Mouse (Mus musculus): ENCODE data around the gene Prkca. TPM values are rescaled to one million over a fixed set of nuclear protein-coding genes. Genes with fewer than 3 reads are reported as not detected.

The Prkca gene
- polyA plus RNA-seq, 1 experiment from 2014 or later = 7.4 TPM

- no peak for ATAC-seq
- no peak overlapping the region for H3K4me2 ChIP-seq (ENCODE audit: low read length)
- H3K9ac ChIP-seq (ENCODE audit: low read depth, low read length) = no peak overlapping the region
- peaks cover 2% of the 10 kb centered on the region for H3K4me1 ChIP-seq (ENCODE audit: control insufficient read depth, insufficient read depth, low read depth, low read length)
- no peaks in the 10 kb centered on the region for H3K27me3 ChIP-seq (replicated peaks; ENCODE audit: control insufficient read depth, insufficient read depth, low read length)
- no peak overlapping the region for H3K27ac ChIP-seq (ENCODE audit: low read depth, low read length)
- 91% methylated on average over 1 of the region's 1 CpGs for WGBS
- no peak overlapping the region for H3K4me3 ChIP-seq (ENCODE audit: low read length)
- H3K9me3 ChIP-seq (ENCODE audit: control insufficient read depth, low read length) = peaks cover 3% of the 10 kb centered on the region; the same call in 1 of the 2 replicates
- peaks cover 12% of the 10 kb centered on the region for H3K36me3 ChIP-seq (ENCODE audit: control insufficient read depth, insufficient read depth, low read length)
Measured at GRCm38 (mm10) chr11:107947951-107948350, 395.8 kb downstream of the Prkca start.

DNA sequence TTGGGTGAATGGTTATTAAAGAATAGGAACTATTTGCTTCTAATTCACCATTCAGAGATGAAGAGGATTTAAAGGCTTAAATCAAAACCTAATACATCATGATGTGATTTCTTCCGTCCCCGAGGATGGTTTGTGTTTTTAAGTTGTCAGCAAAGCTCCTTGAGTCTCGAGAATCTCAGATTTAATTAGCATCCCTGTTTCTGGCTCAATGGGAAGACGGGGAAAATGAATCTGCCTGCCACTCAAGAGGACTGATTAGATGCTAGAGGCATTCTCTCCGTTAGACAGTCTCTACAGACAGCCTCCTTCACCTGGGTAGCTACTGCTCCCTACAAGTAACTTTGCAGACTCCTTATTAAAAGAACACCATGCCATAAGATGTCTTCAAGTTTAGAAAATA lies 396.9 kb downstream of the Prkca start:
- peaks cover 2% of the 10 kb centered on the region for H3K4me1 ChIP-seq (ENCODE audit: control insufficient read depth, insufficient read depth, low read depth, low read length)
- ATAC-seq = no peak
- H3K9me3 ChIP-seq (ENCODE audit: control insufficient read depth, low read length) = peaks cover 3% of the 10 kb centered on the region; the same call in 1 of the 2 replicates
- no peak overlapping the region for H3K4me2 ChIP-seq (ENCODE audit: low read length)
- H3K9ac ChIP-seq (ENCODE audit: low read depth, low read length) = no peak overlapping the region
- WGBS = 32% methylated on average over 5 of the region's 5 CpGs
- H3K27me3 ChIP-seq (replicated peaks; ENCODE audit: control insufficient read depth, insufficient read depth, low read length) = no peaks in the 10 kb centered on the region
- peaks cover 10% of the 10 kb centered on the region for H3K36me3 ChIP-seq (ENCODE audit: control insufficient read depth, insufficient read depth, low read length)
- no peak overlapping the region for H3K27ac ChIP-seq (ENCODE audit: low read depth, low read length)
- no peak overlapping the region for H3K4me3 ChIP-seq (ENCODE audit: low read length)

- Histone ChIP-seq H3K4me1 (ENCODE audit: control insufficient read depth, insufficient read depth, low read depth, low read length) (no peaks in the 10 kb centered on the region; the same call in 1 of the 2 replicates), H3K4me3 (ENCODE audit: low read length) (no peak overlapping the region), H3K9ac (ENCODE audit: low read depth, low read length) (no peak overlapping the region), H3K36me3 (ENCODE audit: control insufficient read depth, insufficient read depth, low read length) (peaks cover 3% of the 10 kb centered on the region; the same call in 1 of the 2 replicates), H3K9me3 (ENCODE audit: control insufficient read depth, low read length) (no peaks in the 10 kb centered on the region), H3K4me2 (ENCODE audit: low read length) (no peak overlapping the region), H3K27me3 (replicated peaks; ENCODE audit: control insufficient read depth, insufficient read depth, low read length) (no peaks in the 10 kb centered on the region), H3K27ac (ENCODE audit: low read depth, low read length) (no peak overlapping the region)
- no peak for ATAC-seq
- 92% methylated on average over 2 of the region's 2 CpGs for WGBS
Measured at GRCm38 (mm10) chr11:107936929-107937328, 406.8 kb downstream of the Prkca start.

DNA sequence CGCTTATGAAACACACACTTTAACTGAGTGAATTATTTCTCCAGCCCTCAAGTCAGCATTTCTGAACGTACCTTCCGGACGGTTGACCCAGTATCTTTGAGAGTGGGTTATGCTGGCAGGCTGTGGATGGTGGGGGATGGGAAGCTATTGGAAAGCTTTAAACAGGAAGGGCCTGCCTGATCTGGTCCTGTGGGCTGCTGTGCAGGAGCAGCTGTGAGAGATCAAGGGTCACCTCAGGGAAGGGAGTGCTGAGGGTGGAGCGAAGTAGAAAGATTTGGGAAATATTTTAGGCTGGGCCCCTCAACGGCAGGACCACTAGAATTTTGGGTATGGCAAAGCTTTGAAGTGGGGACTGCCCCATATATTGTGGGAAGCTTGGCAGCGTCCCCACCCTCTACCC lies 412.0 kb downstream of the Prkca start:
- ATAC-seq = no peak
- no peaks in the 10 kb centered on the region; the same call in 1 of the 2 replicates for H3K4me1 ChIP-seq (ENCODE audit: control insufficient read depth, insufficient read depth, low read depth, low read length)
- H3K9ac ChIP-seq (ENCODE audit: low read depth, low read length) = no peak overlapping the region
- no peak overlapping the region for H3K4me2 ChIP-seq (ENCODE audit: low read length)
- no peak overlapping the region for H3K27ac ChIP-seq (ENCODE audit: low read depth, low read length)
- no peaks in the 10 kb centered on the region for H3K27me3 ChIP-seq (replicated peaks; ENCODE audit: control insufficient read depth, insufficient read depth, low read length)
- no peaks in the 10 kb centered on the region for H3K9me3 ChIP-seq (ENCODE audit: control insufficient read depth, low read length)
- no peaks in the 10 kb centered on the region; the same call in 1 of the 2 replicates for H3K36me3 ChIP-seq (ENCODE audit: control insufficient read depth, insufficient read depth, low read length)
- H3K4me3 ChIP-seq (ENCODE audit: low read length) = no peak overlapping the region
- 77% methylated on average over 7 of the region's 7 CpGs for WGBS

- WGBS = 85% methylated on average over 11 of the region's 11 CpGs
- no peak overlapping the region for H3K9ac ChIP-seq (ENCODE audit: low read depth, low read length)
- H3K4me3 ChIP-seq (ENCODE audit: low read length) = no peak overlapping the region
- no peaks in the 10 kb centered on the region for H3K27me3 ChIP-seq (replicated peaks; ENCODE audit: control insufficient read depth, insufficient read depth, low read length)
- H3K4me1 ChIP-seq (ENCODE audit: control insufficient read depth, insufficient read depth, low read depth, low read length) = no peaks in the 10 kb centered on the region; the same call in 1 of the 2 replicates
- ATAC-seq = no peak
- no peaks in the 10 kb centered on the region for H3K9me3 ChIP-seq (ENCODE audit: control insufficient read depth, low read length)
- H3K4me2 ChIP-seq (ENCODE audit: low read length) = no peak overlapping the region
- no peak overlapping the region for H3K27ac ChIP-seq (ENCODE audit: low read depth, low read length)
- no peaks in the 10 kb centered on the region for H3K36me3 ChIP-seq (ENCODE audit: control insufficient read depth, insufficient read depth, low read length)
Measured at GRCm38 (mm10) chr11:107931288-107931687, 412.4 kb downstream of the Prkca start.

DNA sequence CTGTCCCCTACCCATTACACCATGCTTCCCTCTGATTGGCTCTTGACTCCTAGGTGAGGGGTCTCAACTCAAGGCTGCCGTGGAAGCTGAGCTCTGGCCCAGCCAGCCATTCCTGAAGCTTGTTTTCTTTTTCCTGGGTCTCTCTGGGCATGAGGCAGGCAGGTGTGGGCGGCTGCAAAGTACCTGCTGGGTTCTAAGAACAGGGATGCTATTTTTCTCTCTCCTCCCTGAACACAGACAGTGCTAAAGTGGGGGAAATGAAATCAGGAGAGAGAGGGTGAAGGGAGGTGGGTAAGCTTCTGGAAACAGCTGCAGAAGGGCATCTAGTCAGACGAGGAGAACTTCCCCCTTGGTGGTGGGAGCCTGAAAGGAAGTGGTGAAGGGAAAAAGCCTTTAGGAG lies 414.0 kb downstream of the Prkca start:
- Histone ChIP-seq H3K4me1 (ENCODE audit: control insufficient read depth, insufficient read depth, low read depth, low read length) (no peaks in the 10 kb centered on the region), H3K9ac (ENCODE audit: low read depth, low read length) (no peak overlapping the region), H3K4me3 (ENCODE audit: low read length) (no peak overlapping the region), H3K9me3 (ENCODE audit: control insufficient read depth, low read length) (no peaks in the 10 kb centered on the region), H3K27me3 (replicated peaks; ENCODE audit: control insufficient read depth, insufficient read depth, low read length) (no peaks in the 10 kb centered on the region), H3K27ac (ENCODE audit: low read depth, low read length) (no peak overlapping the region), H3K4me2 (ENCODE audit: low read length) (no peak overlapping the region), H3K36me3 (ENCODE audit: control insufficient read depth, insufficient read depth, low read length) (no peaks in the 10 kb centered on the region)
- no peak for ATAC-seq
- WGBS = 55% methylated on average over 3 of the region's 3 CpGs

GRCm38 (mm10) chr11:107919852-107920508 lies 423.7 kb downstream of the Prkca start:
- Histone ChIP-seq H3K9me3 (ENCODE audit: control insufficient read depth, low read length) (no peaks in the 10 kb centered on the region), H3K4me1 (ENCODE audit: control insufficient read depth, insufficient read depth, low read depth, low read length) (peaks cover 8% of the 10 kb centered on the region), H3K27me3 (replicated peaks; ENCODE audit: control insufficient read depth, insufficient read depth, low read length) (no peaks in the 10 kb centered on the region; the same call in 1 of the 2 replicates), H3K4me2 (ENCODE audit: low read length) (no peak overlapping the region), H3K36me3 (ENCODE audit: control insufficient read depth, insufficient read depth, low read length) (no peaks in the 10 kb centered on the region), H3K4me3 (ENCODE audit: low read length) (no peak overlapping the region), H3K27ac (ENCODE audit: low read depth, low read length) (no peak overlapping the region), H3K9ac (ENCODE audit: low read depth, low read length) (no peak overlapping the region)
- 40% methylated on average over 16 of the region's 16 CpGs for WGBS
- ATAC-seq = no peak

DNA sequence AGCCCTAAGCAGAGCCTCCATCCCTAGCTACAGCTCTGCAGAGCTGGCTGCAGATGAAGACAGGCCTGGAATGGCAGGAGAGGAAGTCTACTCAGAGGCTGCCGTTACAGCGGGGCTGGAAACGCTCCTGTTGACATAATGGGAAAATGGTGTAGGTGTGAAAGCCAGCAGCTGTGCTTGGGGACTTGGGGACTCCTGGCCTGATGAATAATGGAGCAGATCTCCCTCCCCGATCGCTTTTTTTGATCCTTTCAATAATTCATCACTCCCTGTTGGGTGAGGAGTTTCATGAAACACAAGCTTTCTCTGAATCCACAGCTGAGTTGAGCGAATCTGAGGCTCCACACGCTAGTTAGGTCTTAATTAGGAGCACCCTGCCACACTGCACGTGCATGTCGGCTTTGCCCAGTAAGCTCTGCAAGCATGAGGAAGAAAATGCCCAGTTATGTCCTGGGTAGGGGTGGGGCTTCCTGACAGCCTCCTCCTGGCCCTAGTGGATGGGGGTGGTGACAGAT lies 425.9 kb downstream of the Prkca start:
- Histone ChIP-seq H3K4me2 (ENCODE audit: low read length) (no peak overlapping the region), H3K27ac (ENCODE audit: low read depth, low read length) (no peak overlapping the region), H3K4me3 (ENCODE audit: low read length) (no peak overlapping the region), H3K9me3 (ENCODE audit: control insufficient read depth, low read length) (no peaks in the 10 kb centered on the region), H3K27me3 (replicated peaks; ENCODE audit: control insufficient read depth, insufficient read depth, low read length) (peaks cover 4% of the 10 kb centered on the region; the same call in 1 of the 2 replicates), H3K9ac (ENCODE audit: low read depth, low read length) (0 out of 2 replicates have a peak overlapping the region, but pooled peaks have one; percentile 22), H3K4me1 (ENCODE audit: control insufficient read depth, insufficient read depth, low read depth, low read length) (peaks cover 11% of the 10 kb centered on the region), H3K36me3 (ENCODE audit: control insufficient read depth, insufficient read depth, low read length) (no peaks in the 10 kb centered on the region)
- 24% methylated on average over 9 of the region's 9 CpGs for WGBS
- ATAC-seq = no peak

GRCm38 (mm10) chr11:107914634-107915226 lies 429.0 kb downstream of the Prkca start, which contains the start of gene Cacng5:
TSS of gene Cacng5 (minus strand) at chr11:107915055.
- Histone ChIP-seq H3K9me3 (ENCODE audit: control insufficient read depth, low read length) (peaks cover 4% of the 10 kb centered on the region), H3K27me3 (replicated peaks; ENCODE audit: control insufficient read depth, insufficient read depth, low read length) (peaks cover 4% of the 10 kb centered on the region; the same call in 1 of the 2 replicates), H3K9ac (ENCODE audit: low read depth, low read length) (peak within 1 kb of the TSS; percentile 75), H3K36me3 (ENCODE audit: control insufficient read depth, insufficient read depth, low read length) (no peaks in the 10 kb centered on the region; the same call in 1 of the 2 replicates), H3K27ac (ENCODE audit: low read depth, low read length) (no peak within 1 kb of the TSS), H3K4me1 (ENCODE audit: control insufficient read depth, insufficient read depth, low read depth, low read length) (peaks cover 9% of the 10 kb centered on the region), H3K4me2 (ENCODE audit: low read length) (peak within 1 kb of the TSS; percentile 77), H3K4me3 (ENCODE audit: low read length) (peak within 1 kb of the TSS; percentile 56)
- ATAC-seq = peak; percentile 86
- 6% methylated on average over 36 of the region's 36 CpGs for WGBS
